Mouse (Mus musculus) kidney, postnatal 0 days (tissue): ENCODE data around the gene Gp1ba. TPM values are rescaled to one million over a fixed set of nuclear protein-coding genes. Genes with fewer than 3 reads are reported as not detected.
A peak's percentile ranks its signal among the peaks of the same experiment; 100 is the strongest.

Experiments
- ATAC-seq: fragments of 200-750 bp; cut with Nextera tagmentation; replicated peaks from 2 replicates; pipeline ENCODE4 v1.8.0; 2017; ENCODE audit warnings: low read depth, moderate number of reproducible peaks, moderate TSS enrichment, moderate library complexity; ENCODE audit not compliant: low FRiP score
- DNase-seq: peaks from one replicate; pipeline ENCODE4 v3.0.0-alpha.2; 2016; ENCODE audit warnings: low spot score
- H3K27ac ChIP-seq: fragments of 300-500 bp; sonication (generic); 2 replicates; pipeline ENCODE4 v1.5.1; 2014; ENCODE audit warnings: mild to moderate bottlenecking
- H3K27me3 ChIP-seq: fragments of 300-500 bp; sonication (generic); 2 replicates; pipeline ENCODE4 v1.6.1; 2014; ENCODE audit warnings: low read length, mixed read lengths; ENCODE audit not compliant: insufficient read depth
- H3K36me3 ChIP-seq: fragments of 300-500 bp; sonication (generic); 2 replicates; pipeline ENCODE4 v1.6.1; 2014; ENCODE audit warnings: low read length, mixed read lengths; ENCODE audit not compliant: insufficient read depth
- H3K4me1 ChIP-seq: fragments of 300-500 bp; sonication (generic); replicated peaks from 2 replicates; pipeline ENCODE4 v1.6.1; 2014; ENCODE audit warnings: antibody characterized with exemption, low read length, mixed read lengths; ENCODE audit not compliant: insufficient read depth
- H3K4me2 ChIP-seq: fragments of 300-500 bp; sonication (generic); 2 replicates; pipeline ENCODE4 v1.6.1; 2014; ENCODE audit warnings: mild to moderate bottlenecking, low read length, moderate library complexity, mixed read lengths
- H3K4me3 ChIP-seq: fragments of 300-500 bp; sonication (generic); replicated peaks from 2 replicates; pipeline ENCODE4 v1.5.1; 2014; ENCODE audit warnings: low read depth, low read length
- H3K9ac ChIP-seq: fragments of 300-500 bp; sonication (generic); 2 replicates; pipeline ENCODE4 v1.6.1; 2014; ENCODE audit warnings: low read depth, low read length
- H3K9me3 ChIP-seq: fragments of 300-500 bp; sonication (generic); replicated peaks from 2 replicates; pipeline ENCODE4 v1.6.1; 2016; ENCODE audit warnings: low read length, inconsistent platforms, mixed read lengths
- CTCF ChIP-seq: IDR thresholded peaks from 2 replicates; pipeline ENCODE4 v1.5.1; 2016; ENCODE audit warnings: antibody characterized with exemption, low read depth, mild to moderate bottlenecking, moderate library complexity
- whole genome bisulfite sequencing: fragments of 180-500 bp; shearing (Covaris S2); extraction: QIAGEN DNeasy Blood & Tissue Kit; methylation state at CpG from one replicate; pipeline ENCODE4 v1.1.7; 2014; 5-methylcytosine and 5-hydroxymethylcytosine counted together
- polyA plus RNA-seq: library from polyadenylated mRNA; unstranded; fragments of >200 nt; fragmentation: Nextera tagmentation; extraction: Ambion mirVana; gene quantifications from 2 replicates; pipeline ENCODE4 v1.2.1, GENCODE M21; 2015

Gp1ba gene
- polyA plus RNA-seq, 1 experiment from 2014 or later = 0.16 TPM

- H3K9me3 ChIP-seq = no peaks in the 10 kb centered on the region
- H3K27ac ChIP-seq = no peak overlapping the region
- TF ChIP-seq CTCF = peak; percentile 84
- no peaks in the 10 kb centered on the region for H3K36me3 ChIP-seq
- no peak overlapping the region for H3K9ac ChIP-seq
- H3K4me2 ChIP-seq = no peak overlapping the region
- H3K27me3 ChIP-seq = no peaks in the 10 kb centered on the region
- no peaks in the 10 kb centered on the region for H3K4me1 ChIP-seq
- DNase-seq = peak; percentile 66
- H3K4me3 ChIP-seq = no peak overlapping the region
- 42% methylated on average over 4 of the region's 4 CpGs for WGBS
- ATAC-seq = no peak
Measured at GRCm38 (mm10) chr11:70625473-70625872, 13.4 kb upstream of the Gp1ba start.

GRCm38 (mm10) chr11:70626877-70627276 lies 12.0 kb upstream of the Gp1ba start:
- TF ChIP-seq CTCF = no peak
- Histone ChIP-seq H3K36me3 (no peaks in the 10 kb centered on the region), H3K4me2 (no peak overlapping the region), H3K4me3 (no peak overlapping the region), H3K9me3 (no peaks in the 10 kb centered on the region), H3K27me3 (no peaks in the 10 kb centered on the region), H3K27ac (peak overlapping the region; percentile 8; the same call in 1 of the 2 replicates), H3K4me1 (no peaks in the 10 kb centered on the region), H3K9ac (no peak overlapping the region)
- ATAC-seq = 0 out of 2 replicates have a peak, but pooled peaks have one; percentile 42
- DNase-seq = no peak
- WGBS = 36% methylated on average over 4 of the region's 4 CpGs

- no peak overlapping the region for H3K27ac ChIP-seq
- no peak overlapping the region for H3K9ac ChIP-seq
- 49% methylated on average over 2 of the region's 2 CpGs for WGBS
- H3K9me3 ChIP-seq = no peaks in the 10 kb centered on the region
- ATAC-seq (no peak), DNase-seq (no peak)
- H3K27me3 ChIP-seq = no peaks in the 10 kb centered on the region
- no peak for TF ChIP-seq CTCF
- no peaks in the 10 kb centered on the region for H3K4me1 ChIP-seq
- H3K4me3 ChIP-seq = no peak overlapping the region
- no peak overlapping the region for H3K4me2 ChIP-seq
- no peaks in the 10 kb centered on the region for H3K36me3 ChIP-seq
Measured at GRCm38 (mm10) chr11:70628431-70628830, 10.5 kb upstream of the Gp1ba start.

- no peak overlapping the region for H3K27ac ChIP-seq
- peak; percentile 63 for TF ChIP-seq CTCF
- no peaks in the 10 kb centered on the region for H3K4me1 ChIP-seq
- DNase-seq (peak; percentile 52), ATAC-seq (no peak)
- no peak overlapping the region for H3K4me3 ChIP-seq
- 43% methylated on average over 5 of the region's 5 CpGs for WGBS
- H3K27me3 ChIP-seq = no peaks in the 10 kb centered on the region
- H3K9me3 ChIP-seq = no peaks in the 10 kb centered on the region
- H3K36me3 ChIP-seq = no peaks in the 10 kb centered on the region
- no peak overlapping the region for H3K9ac ChIP-seq
- H3K4me2 ChIP-seq = no peak overlapping the region
Measured at GRCm38 (mm10) chr11:70629557-70629956, 9.4 kb upstream of the Gp1ba start.

- no peaks in the 10 kb centered on the region for H3K36me3 ChIP-seq
- H3K27ac ChIP-seq = peak overlapping the region; percentile 56
- no peaks in the 10 kb centered on the region for H3K4me1 ChIP-seq
- WGBS = 63% methylated on average over 7 of the region's 7 CpGs
- H3K9me3 ChIP-seq = no peaks in the 10 kb centered on the region
- H3K9ac ChIP-seq = no peak overlapping the region
- no peak for DNase-seq
- H3K27me3 ChIP-seq = no peaks in the 10 kb centered on the region
- H3K4me3 ChIP-seq = no peak overlapping the region
- ATAC-seq = no peak
- H3K4me2 ChIP-seq = no peak overlapping the region
- no peak for TF ChIP-seq CTCF
Measured at GRCm38 (mm10) chr11:70630129-70630528, 8.8 kb upstream of the Gp1ba start.

- WGBS = 74% methylated on average over 4 of the region's 4 CpGs
- Histone ChIP-seq H3K36me3 (no peaks in the 10 kb centered on the region), H3K27me3 (no peaks in the 10 kb centered on the region), H3K4me2 (no peak overlapping the region), H3K9ac (no peak overlapping the region), H3K4me3 (no peak overlapping the region), H3K9me3 (no peaks in the 10 kb centered on the region), H3K4me1 (no peaks in the 10 kb centered on the region; the same call in 1 of the 2 replicates), H3K27ac (no peak overlapping the region)
- ATAC-seq (no peak), DNase-seq (no peak)
- no peak for TF ChIP-seq CTCF
Measured at GRCm38 (mm10) chr11:70635601-70636000, 3.3 kb upstream of the Gp1ba start.

- Histone ChIP-seq H3K9me3 (no peaks in the 10 kb centered on the region), H3K4me2 (no peak overlapping the region), H3K4me1 (no peaks in the 10 kb centered on the region; the same call in 1 of the 2 replicates), H3K27me3 (no peaks in the 10 kb centered on the region), H3K36me3 (no peaks in the 10 kb centered on the region), H3K27ac (no peak overlapping the region), H3K9ac (no peak overlapping the region), H3K4me3 (no peak overlapping the region)
- ATAC-seq (no peak), DNase-seq (no peak)
- no peak for TF ChIP-seq CTCF
- WGBS = 100% methylated on average over 1 of the region's 1 CpGs
Measured at GRCm38 (mm10) chr11:70637764-70638163, 1.2 kb upstream of the Gp1ba start.
